Mouse (Mus musculus): ENCODE data around the gene Cox6b1. TPM values are rescaled to one million over a fixed set of nuclear protein-coding genes. Genes with fewer than 3 reads are reported as not detected.

The Cox6b1 gene
- total RNA-seq (2021): 100 to 1,000 TPM; 750 to 830 TPM
- long read RNA-seq, experiment 1, transcript Cox6b1-201 (4 exons, 618 nt): major isoform, 663 of 698 reads
- long read RNA-seq, experiment 1, partial matches to known transcripts: 23 of 698 reads
- long read RNA-seq, experiment 1, other reads (novel, unspliced or antisense): 12 of 698 reads
- long read RNA-seq, experiment 2, transcript Cox6b1-201 (4 exons, 618 nt): major isoform, 441 of 561 reads
- long read RNA-seq, experiment 2, partial matches to known transcripts: 114 of 561 reads
- long read RNA-seq, experiment 2, other reads (novel, unspliced or antisense): 6 of 561 reads

GRCm38 (mm10) chr7:30625530-30626384, at the start of gene Cox6b1:
TSS of gene Cox6b1 (minus strand) at chr7:30626151.
- peak; percentile 61 to 69 for DNase-seq (ENCODE audit: low spot score in 2 of 2)

GRCm38 (mm10) chr7:30671480-30671879, 45.5 kb upstream of the Cox6b1 start, which contains the start of gene Pmis2:
TSS of gene Pmis2 (minus strand) at chr7:30671605.
- DNase-seq (ENCODE audit: low spot score in 2 of 2): no peak

GRCm38 (mm10) chr7:30669229-30669628, 43.3 kb upstream of the Cox6b1 start:
- DNase-seq (ENCODE audit: low spot score in 2 of 2): no peak

GRCm38 (mm10) chr7:30665321-30665720, 39.4 kb upstream of the Cox6b1 start:
- no peak for DNase-seq (ENCODE audit: low spot score in 2 of 2)

- peak; percentile 76 to 83 for DNase-seq (ENCODE audit: low spot score in 2 of 2)
These were observed 38.7 kb upstream of the Cox6b1 start, which contains the start of gene Haus5 for GRCm38 (mm10) chr7:30664529-30665200. TSS of gene Haus5 (minus strand) at chr7:30664994.

- peak; percentile 85 to 95 for DNase-seq (ENCODE audit: low spot score in 2 of 2)
These were observed 23.9 kb upstream of the Cox6b1 start, which contains the start of gene Rbm42 for GRCm38 (mm10) chr7:30649591-30650540. TSS of gene Rbm42 (minus strand) at chr7:30650317.

GRCm38 (mm10) chr7:30639083-30639482, 13.1 kb upstream of the Cox6b1 start:
- no peak for DNase-seq (ENCODE audit: low spot score in 2 of 2)

GRCm38 (mm10) chr7:30636395-30636794, 10.4 kb upstream of the Cox6b1 start:
- no peak for DNase-seq (ENCODE audit: low spot score in 2 of 2)

GRCm38 (mm10) chr7:30635752-30636151, 9.8 kb upstream of the Cox6b1 start, which contains the start of gene Etv2:
TSS of gene Etv2 (minus strand) at chr7:30635852.
- DNase-seq (ENCODE audit: low spot score in 2 of 2): no peak

- peak; percentile 42 to 47 for DNase-seq (ENCODE audit: low spot score in 2 of 2)
These were observed 8.7 kb upstream of the Cox6b1 start for GRCm38 (mm10) chr7:30634621-30635020.

GRCm38 (mm10) chr7:30633762-30634412, 7.9 kb upstream of the Cox6b1 start:
- DNase-seq (ENCODE audit: low spot score in 2 of 2): no peak

GRCm38 (mm10) chr7:30629013-30629412, 3.1 kb upstream of the Cox6b1 start:
- no peak for DNase-seq (ENCODE audit: low spot score in 2 of 2)

GRCm38 (mm10) chr7:30626647-30627046, 696 bp upstream of the Cox6b1 start:
- no peak for DNase-seq (ENCODE audit: low spot score in 2 of 2)

GRCm38 (mm10) chr7:30619202-30619601, 6.7 kb downstream of the Cox6b1 start:
- DNase-seq (ENCODE audit: low spot score in 2 of 2): no peak

GRCm38 (mm10) chr7:30618658-30619057, 7.3 kb downstream of the Cox6b1 start:
- DNase-seq (ENCODE audit: low spot score in 2 of 2): no peak

GRCm38 (mm10) chr7:30615049-30615760, 10.7 kb downstream of the Cox6b1 start:
- DNase-seq (ENCODE audit: low spot score in 2 of 2): no peak

- no peak for DNase-seq (ENCODE audit: low spot score in 2 of 2)
These were observed 11.5 kb downstream of the Cox6b1 start for GRCm38 (mm10) chr7:30614454-30614853.

- peak in 1 of 2 experiments; percentile 33 for DNase-seq (ENCODE audit: low spot score in 2 of 2)
These were observed 12.3 kb downstream of the Cox6b1 start for GRCm38 (mm10) chr7:30613529-30614112.

Data from adrenal gland, postnatal 4 days (tissue).